Mouse (Mus musculus) limb, embryonic 14.5 days (tissue): ENCODE data around the gene Calhm3. TPM values are rescaled to one million over a fixed set of nuclear protein-coding genes. Genes with fewer than 3 reads are reported as not detected.

Experiments used
- ATAC-seq: fragments of 200-750 bp; cut with Nextera tagmentation; 2 replicates; pipeline ENCODE4 v1.8.0; 2017; ENCODE audit warnings: low read depth, moderate number of reproducible peaks, moderate TSS enrichment; ENCODE audit not compliant: low FRiP score
- DNase-seq: peaks from one replicate; pipeline ENCODE4 v3.0.0-alpha.2; 2015; ENCODE audit warnings: low spot score
- H3K27ac ChIP-seq: fragments of 300-500 bp; sonication (generic); replicated peaks from 2 replicates; pipeline ENCODE4 v1.5.1; 2014; ENCODE audit warnings: low read depth, mild to moderate bottlenecking, low read length, moderate library complexity, mixed read lengths
- H3K27me3 ChIP-seq: fragments of 300-500 bp; sonication (generic); 2 replicates; pipeline ENCODE4 v1.6.1; 2014; ENCODE audit warnings: low read length, mixed read lengths; ENCODE audit not compliant: control insufficient read depth, insufficient read depth
- H3K36me3 ChIP-seq: fragments of 300-500 bp; sonication (generic); 2 replicates; pipeline ENCODE4 v1.6.1; 2014; ENCODE audit warnings: mild to moderate bottlenecking, low read length, moderate library complexity, mixed read lengths; ENCODE audit not compliant: control insufficient read depth, insufficient read depth
- H3K4me1 ChIP-seq: fragments of 300-500 bp; sonication (generic); 2 replicates; pipeline ENCODE4 v1.6.1; 2014; ENCODE audit warnings: antibody characterized with exemption, low read length, mixed read lengths; ENCODE audit not compliant: control insufficient read depth, insufficient read depth
- H3K4me2 ChIP-seq: fragments of 300-500 bp; sonication (generic); replicated peaks from 2 replicates; pipeline ENCODE4 v1.6.1; 2014; ENCODE audit warnings: low read depth, mild to moderate bottlenecking, low read length, moderate library complexity; ENCODE audit not compliant: severe bottlenecking
- H3K4me3 ChIP-seq: fragments of 300-500 bp; sonication (generic); replicated peaks from 2 replicates; pipeline ENCODE4 v1.5.1; 2014; ENCODE audit warnings: low read length
- H3K9ac ChIP-seq: fragments of 300-500 bp; sonication (generic); 2 replicates; pipeline ENCODE4 v1.6.1; 2014; ENCODE audit warnings: mild to moderate bottlenecking, low read depth, low read length, moderate library complexity; ENCODE audit not compliant: severe bottlenecking
- H3K9me3 ChIP-seq: fragments of 300-500 bp; sonication (generic); 2 replicates; pipeline ENCODE4 v1.6.1; 2016; ENCODE audit warnings: low read length; ENCODE audit not compliant: control insufficient read depth
- POLR2A ChIP-seq: fragments of 200-500 bp; IDR thresholded peaks from 2 replicates; pipeline ENCODE4 v1.8.0; 2012; ENCODE audit warnings: inconsistent platforms, mild to moderate bottlenecking, moderate library complexity, borderline replicate concordance; ENCODE audit not compliant: insufficient read depth, insufficient read length; ENCODE audit errors: extremely low read depth
- whole genome bisulfite sequencing: fragments of 180-500 bp; shearing (Covaris S2); extraction: QIAGEN DNeasy Blood & Tissue Kit; methylation state at CpG from one replicate; pipeline ENCODE4 v1.1.7; 2014; 5-methylcytosine and 5-hydroxymethylcytosine counted together
- polyA plus RNA-seq, 2 experiments: library from polyadenylated mRNA; depleted of rRNA in 1 of 2; stranded (reverse) in 1 of 2; unstranded in 1 of 2; fragments of >200 nt; fragmentation: Nextera tagmentation in 1 of 2; extraction: Ambion mirVana in 1 of 2; gene quantifications; 2 replicates each; pipeline versions ENCODE4 v1.2.1 to v1.2.3; 2012 to 2014

Gene Calhm3
- polyA plus RNA-seq, 2 experiments, result not detected

DNA sequence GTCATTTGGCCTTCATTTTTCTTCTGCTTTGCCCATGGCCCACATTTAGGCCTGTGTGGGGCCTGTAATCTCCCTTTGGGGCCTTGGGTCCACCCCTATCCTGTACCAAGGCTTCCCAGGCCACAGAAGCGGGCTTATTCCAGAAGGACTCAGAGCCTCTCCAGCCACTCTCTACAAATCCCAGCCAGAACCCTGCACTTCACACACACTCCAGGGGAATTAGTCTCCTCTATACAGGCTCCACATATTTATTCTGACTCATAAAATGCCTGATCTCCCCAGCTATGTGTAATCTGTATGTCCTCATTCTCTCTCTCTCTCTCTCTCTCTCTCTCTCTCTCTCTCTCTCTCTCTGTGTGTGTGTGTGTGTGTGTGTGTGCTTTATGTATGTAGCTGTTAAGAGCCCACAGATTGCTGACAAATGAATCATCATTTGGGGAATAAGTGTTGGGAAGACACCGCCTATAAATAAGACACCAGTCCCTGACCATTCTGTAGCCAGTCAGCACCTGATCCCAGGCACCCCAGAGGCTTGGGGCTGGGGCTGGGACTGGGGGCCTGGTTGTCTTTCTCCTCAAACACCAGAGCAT is 19.4 kb upstream of the Calhm3 start:
- no peak for TF ChIP-seq POLR2A
- H3K27ac ChIP-seq, result no peak overlapping the region
- no peak overlapping the region for H3K9ac ChIP-seq
- no peaks in the 10 kb centered on the region for H3K36me3 ChIP-seq
- H3K4me3 ChIP-seq, result no peak overlapping the region
- no peak overlapping the region for H3K4me2 ChIP-seq
- WGBS, result 76% methylated on average over 2 of the region's 2 CpGs
- peaks cover 6% of the 10 kb centered on the region for H3K4me1 ChIP-seq
- no peak for ATAC-seq
- peaks cover 17% of the 10 kb centered on the region for H3K27me3 ChIP-seq
- peaks cover under 1% of the 10 kb centered on the region; the same call in 1 of the 2 replicates for H3K9me3 ChIP-seq
- no peak for DNase-seq

- H3K4me2 ChIP-seq, result no peak overlapping the region
- H3K4me1 ChIP-seq, result peaks cover 6% of the 10 kb centered on the region
- DNase-seq (no peak), ATAC-seq (no peak)
- H3K27ac ChIP-seq, result no peak overlapping the region
- no peaks in the 10 kb centered on the region for H3K36me3 ChIP-seq
- no peak for TF ChIP-seq POLR2A
- WGBS, result 74% methylated on average over 2 of the region's 2 CpGs
- H3K9ac ChIP-seq, result no peak overlapping the region
- H3K9me3 ChIP-seq, result no peaks in the 10 kb centered on the region
- no peak overlapping the region for H3K4me3 ChIP-seq
- peaks cover 12% of the 10 kb centered on the region for H3K27me3 ChIP-seq
Measured at GRCm38 (mm10) chr19:47175472-47175871, 17.9 kb upstream of the Calhm3 start.

DNA sequence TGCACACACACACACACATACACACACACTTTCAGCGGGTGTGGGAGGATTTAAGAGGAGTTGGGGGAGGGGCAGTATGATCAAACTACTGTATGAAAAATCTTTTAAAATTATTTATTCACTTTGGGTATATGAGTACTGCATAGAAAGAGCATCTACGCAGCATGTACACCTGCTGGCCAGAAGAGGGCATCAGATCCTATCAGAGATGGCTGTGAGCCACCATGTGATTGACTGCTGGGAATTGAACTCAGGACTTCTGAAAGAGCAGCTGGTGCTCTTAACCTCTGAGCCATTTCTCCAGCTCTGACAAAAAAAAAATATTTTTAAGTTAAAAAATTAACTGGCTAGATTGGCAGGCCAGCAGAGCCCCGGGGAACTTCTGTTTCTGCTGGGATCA is 17.0 kb upstream of the Calhm3 start:
- 50% methylated on average over 3 of the region's 3 CpGs for WGBS
- no peak for DNase-seq

DNA sequence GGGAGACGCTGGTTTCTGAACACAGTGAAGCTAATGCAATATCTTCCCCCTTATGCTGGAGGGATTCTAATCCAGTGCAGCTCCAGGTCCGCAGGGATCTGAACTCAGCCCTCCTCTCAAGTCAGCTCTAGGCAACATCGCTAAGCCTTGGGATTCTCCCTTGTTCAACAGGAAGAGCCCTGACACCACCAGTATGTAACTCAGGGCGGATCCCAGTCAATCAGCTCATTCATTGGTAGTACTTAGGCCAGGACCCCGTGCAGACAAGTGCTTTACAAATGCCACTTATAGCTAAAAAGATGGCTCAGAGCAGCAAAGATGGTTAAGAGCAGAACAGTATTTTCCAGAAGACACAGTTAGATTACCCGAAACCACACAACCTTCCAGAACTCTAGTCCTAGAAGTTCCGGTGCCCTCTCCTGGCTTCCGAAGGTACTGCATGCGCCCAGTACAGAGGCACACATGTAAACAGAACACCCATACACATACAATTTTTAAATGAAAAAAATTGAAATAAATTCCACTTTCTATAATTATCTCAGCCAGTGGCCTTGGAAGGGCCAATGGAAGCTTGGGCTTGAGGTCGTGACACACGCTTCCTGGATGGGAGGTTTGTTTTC is 11.3 kb upstream of the Calhm3 start:
- peak; percentile 75; the same call in 1 of the 2 replicates for ATAC-seq
- DNase-seq, result peak; percentile 90
- 21% methylated on average over 11 of the region's 11 CpGs for whole genome bisulfite sequencing
- no peaks in the 10 kb centered on the region for H3K9me3 ChIP-seq
- no peaks in the 10 kb centered on the region for H3K27me3 ChIP-seq
- H3K9ac ChIP-seq, result no peak overlapping the region
- no peaks in the 10 kb centered on the region for H3K4me1 ChIP-seq
- TF ChIP-seq POLR2A, result no peak
- no peak overlapping the region for H3K4me3 ChIP-seq
- H3K4me2 ChIP-seq, result peak overlapping the region; percentile 30
- no peaks in the 10 kb centered on the region for H3K36me3 ChIP-seq
- H3K27ac ChIP-seq, result no peak overlapping the region

More for the DNA sequence above, 17.0 kb upstream of the Calhm3 start:
- Histone ChIP-seq H3K27me3 (peaks cover 2% of the 10 kb centered on the region), H3K36me3 (no peaks in the 10 kb centered on the region), H3K9ac (no peak overlapping the region), H3K4me3 (no peak overlapping the region), H3K27ac (no peak overlapping the region), H3K9me3 (no peaks in the 10 kb centered on the region), H3K4me2 (no peak overlapping the region), H3K4me1 (peaks cover 2% of the 10 kb centered on the region)
- no peak for TF ChIP-seq POLR2A
- no peak for ATAC-seq

DNA sequence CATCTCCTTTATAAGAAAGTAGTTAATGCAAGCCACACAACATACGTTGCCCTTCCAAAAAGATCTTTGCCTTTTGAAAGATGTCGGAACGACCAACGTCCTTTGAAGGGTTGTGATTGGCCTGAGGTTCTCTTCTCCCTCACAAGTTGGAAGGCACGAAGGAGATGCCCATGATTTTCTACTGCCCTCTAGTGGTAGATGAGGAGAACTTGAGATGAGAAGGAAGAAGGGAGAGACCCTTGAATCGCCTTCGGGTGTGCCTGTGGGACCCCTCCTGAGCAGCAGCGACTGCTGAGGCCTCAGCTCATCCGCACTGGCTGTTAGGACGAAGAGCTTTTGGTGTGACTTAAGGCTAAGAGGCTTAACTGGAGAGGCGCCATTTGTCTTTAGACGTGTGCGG is 10.7 kb upstream of the Calhm3 start:
- H3K27ac ChIP-seq, result no peak overlapping the region
- WGBS, result 9% methylated on average over 13 of the region's 13 CpGs
- peak overlapping the region; percentile 30 for H3K4me2 ChIP-seq
- H3K4me3 ChIP-seq, result no peak overlapping the region
- no peak for TF ChIP-seq POLR2A
- no peaks in the 10 kb centered on the region for H3K36me3 ChIP-seq
- peak; percentile 57 for DNase-seq
- no peaks in the 10 kb centered on the region for H3K9me3 ChIP-seq
- peak; percentile 45; the same call in 1 of the 2 replicates for ATAC-seq
- H3K4me1 ChIP-seq, result no peaks in the 10 kb centered on the region
- H3K9ac ChIP-seq, result no peak overlapping the region
- no peaks in the 10 kb centered on the region for H3K27me3 ChIP-seq
